Mouse (Mus musculus) liver, embryonic 12.5 days (tissue): ENCODE measurements at regions not wholly inside any gene's neighbourhood (a gene's known extent, or its start where the extent isn't known, plus 50 kb on each side); places are given as distances from the start of the nearest gene placed in this dataset.
A peak's percentile ranks its signal among the peaks of the same experiment; 100 is the strongest.

Experiments used
- ATAC-seq: fragments of 200-750 bp; cut with Nextera tagmentation; 2 replicates; pipeline ENCODE4 v1.8.0; 2017; ENCODE audit warnings: moderate number of reproducible peaks, mild to moderate bottlenecking, moderate library complexity
- H3K27ac ChIP-seq: fragments of 300-500 bp; sonication (generic); 2 replicates; pipeline ENCODE4 v1.5.1; 2016; ENCODE audit warnings: mild to moderate bottlenecking
- H3K27me3 ChIP-seq: fragments of 300-500 bp; sonication (generic); replicated peaks from 2 replicates; pipeline ENCODE4 v1.6.1; 2016; ENCODE audit warnings: mild to moderate bottlenecking, moderate library complexity
- H3K36me3 ChIP-seq: fragments of 300-500 bp; sonication (generic); 2 replicates; pipeline ENCODE4 v1.6.1; 2016; ENCODE audit warnings: mild to moderate bottlenecking, moderate library complexity
- H3K4me1 ChIP-seq: fragments of 300-500 bp; sonication (generic); 2 replicates; pipeline ENCODE4 v1.6.1; 2016
- H3K4me2 ChIP-seq: fragments of 300-500 bp; sonication (generic); 2 replicates; pipeline ENCODE4 v1.6.1; 2016; ENCODE audit warnings: mild to moderate bottlenecking, moderate library complexity
- H3K4me3 ChIP-seq: fragments of 300-500 bp; sonication (generic); 2 replicates; pipeline ENCODE4 v1.5.1; 2016; ENCODE audit warnings: mild to moderate bottlenecking, moderate library complexity
- H3K9ac ChIP-seq: fragments of 300-500 bp; sonication (generic); 2 replicates; pipeline ENCODE4 v1.6.1; 2016; ENCODE audit warnings: mild to moderate bottlenecking, moderate library complexity
- H3K9me3 ChIP-seq: fragments of 300-500 bp; sonication (generic); replicated peaks from 2 replicates; pipeline ENCODE4 v1.6.1; 2016; ENCODE audit warnings: mild to moderate bottlenecking, moderate library complexity
- WGBS: fragments of 180-500 bp; shearing (Covaris S2); methylation state at CpG from one replicate; pipeline ENCODE4 v1.1.7; 2016; ENCODE audit not compliant: insufficient replicate concordance; 5-methylcytosine and 5-hydroxymethylcytosine counted together

- 71% methylated on average over 2 of the region's 2 CpGs for WGBS
Measured at GRCm38 (mm10) chr16:71973811-71974210, 334.3 kb upstream of the Robo1 start.

GRCm38 (mm10) chr16:71997634-71998278, 310.4 kb upstream of the Robo1 start:
- Histone ChIP-seq H3K36me3 (no peaks in the 10 kb centered on the region), H3K4me2 (no peak overlapping the region), H3K9me3 (0 out of 2 replicates have a peak, but pooled peaks cover 4% of the 10 kb centered on the region), H3K9ac (no peak overlapping the region), H3K27me3 (no peaks in the 10 kb centered on the region), H3K4me1 (no peaks in the 10 kb centered on the region), H3K27ac (no peak overlapping the region), H3K4me3 (no peak overlapping the region)
- ATAC-seq: no peak
- WGBS: 78% methylated on average over 3 of the region's 3 CpGs

More at GRCm38 (mm10) chr16:71973811-71974210, 334.3 kb upstream of the Robo1 start:
- Histone ChIP-seq H3K4me3 (no peak overlapping the region), H3K27ac (no peak overlapping the region), H3K4me1 (no peaks in the 10 kb centered on the region), H3K9ac (no peak overlapping the region), H3K36me3 (no peaks in the 10 kb centered on the region), H3K4me2 (no peak overlapping the region), H3K9me3 (no peaks in the 10 kb centered on the region), H3K27me3 (no peaks in the 10 kb centered on the region)
- ATAC-seq: no peak

- Histone ChIP-seq H3K27me3 (peaks cover 27% of the 10 kb centered on the region), H3K4me3 (0 out of 2 replicates have a peak overlapping the region, but pooled peaks have one; percentile 12), H3K4me2 (peak overlapping the region; percentile 40)
Measured at GRCm38 (mm10) chr16:72027404-72028215, 280.5 kb upstream of the Robo1 start.

GRCm38 (mm10) chr16:72028216-72028610, 279.9 kb upstream of the Robo1 start:
- Histone ChIP-seq H3K27me3 (peaks cover 27% of the 10 kb centered on the region), H3K9me3 (no peaks in the 10 kb centered on the region), H3K4me2 (peak overlapping the region; percentile 40), H3K36me3 (no peaks in the 10 kb centered on the region), H3K4me1 (no peaks in the 10 kb centered on the region), H3K27ac (no peak overlapping the region), H3K9ac (no peak overlapping the region), H3K4me3 (0 out of 2 replicates have a peak overlapping the region, but pooled peaks have one; percentile 12)
- ATAC-seq: no peak
- 11% methylated on average over 6 of the region's 6 CpGs for WGBS

More at GRCm38 (mm10) chr16:72027404-72028215, 280.5 kb upstream of the Robo1 start:
- Histone ChIP-seq H3K9ac (no peak overlapping the region), H3K36me3 (no peaks in the 10 kb centered on the region), H3K27ac (no peak overlapping the region), H3K4me1 (no peaks in the 10 kb centered on the region), H3K9me3 (no peaks in the 10 kb centered on the region)
- no peak for ATAC-seq
- WGBS: 8% methylated on average over 27 of the region's 27 CpGs

- H3K4me2 ChIP-seq: peak overlapping the region; percentile 40
- peak overlapping the region; percentile 19; the same call in 1 of the 2 replicates for H3K4me3 ChIP-seq
- H3K9me3 ChIP-seq: no peaks in the 10 kb centered on the region
- no peaks in the 10 kb centered on the region for H3K4me1 ChIP-seq
- H3K27ac ChIP-seq: no peak overlapping the region
- ATAC-seq: no peak
- no peak overlapping the region for H3K9ac ChIP-seq
- no peaks in the 10 kb centered on the region for H3K36me3 ChIP-seq
- WGBS: 2% methylated on average over 18 of the region's 18 CpGs
- peaks cover 27% of the 10 kb centered on the region for H3K27me3 ChIP-seq
Measured at GRCm38 (mm10) chr16:72028798-72029197, 279.3 kb upstream of the Robo1 start.

- H3K4me3 ChIP-seq: no peak overlapping the region
- no peaks in the 10 kb centered on the region for H3K9me3 ChIP-seq
- H3K4me2 ChIP-seq: peak overlapping the region; percentile 40
- H3K27ac ChIP-seq: no peak overlapping the region
- no peak overlapping the region for H3K9ac ChIP-seq
- H3K36me3 ChIP-seq: no peaks in the 10 kb centered on the region
- WGBS: 5% methylated on average over 4 of the region's 4 CpGs
- peaks cover 27% of the 10 kb centered on the region for H3K27me3 ChIP-seq
- no peak for ATAC-seq
- no peaks in the 10 kb centered on the region for H3K4me1 ChIP-seq
Measured at GRCm38 (mm10) chr16:72029273-72029672, 278.8 kb upstream of the Robo1 start.

GRCm38 (mm10) chr16:72068254-72068653, 239.9 kb upstream of the Robo1 start:
- 58% methylated on average over 1 of the region's 1 CpGs for WGBS
- no peak for ATAC-seq

GRCm38 (mm10) chr16:72069581-72069980, 238.5 kb upstream of the Robo1 start:
- WGBS: 39% methylated on average over 2 of the region's 2 CpGs

More at GRCm38 (mm10) chr16:72068254-72068653, 239.9 kb upstream of the Robo1 start:
- H3K4me1 ChIP-seq: no peaks in the 10 kb centered on the region
- no peak overlapping the region for H3K4me2 ChIP-seq
- H3K9me3 ChIP-seq: no peaks in the 10 kb centered on the region
- H3K4me3 ChIP-seq: no peak overlapping the region
- H3K36me3 ChIP-seq: no peaks in the 10 kb centered on the region
- H3K27ac ChIP-seq: no peak overlapping the region
- no peak overlapping the region for H3K9ac ChIP-seq
- H3K27me3 ChIP-seq: no peaks in the 10 kb centered on the region

GRCm38 (mm10) chr16:72071756-72072471, 236.2 kb upstream of the Robo1 start:
- Histone ChIP-seq H3K9me3 (no peaks in the 10 kb centered on the region), H3K4me1 (no peaks in the 10 kb centered on the region), H3K27ac (no peak overlapping the region), H3K4me3 (no peak overlapping the region), H3K36me3 (no peaks in the 10 kb centered on the region), H3K4me2 (no peak overlapping the region), H3K27me3 (no peaks in the 10 kb centered on the region), H3K9ac (no peak overlapping the region)
- ATAC-seq: no peak
- 72% methylated on average over 2 of the region's 2 CpGs for WGBS

More at GRCm38 (mm10) chr16:72069581-72069980, 238.5 kb upstream of the Robo1 start:
- Histone ChIP-seq H3K4me2 (no peak overlapping the region), H3K4me3 (no peak overlapping the region), H3K27me3 (no peaks in the 10 kb centered on the region), H3K9me3 (no peaks in the 10 kb centered on the region), H3K9ac (no peak overlapping the region), H3K4me1 (no peaks in the 10 kb centered on the region), H3K36me3 (no peaks in the 10 kb centered on the region), H3K27ac (no peak overlapping the region)
- ATAC-seq: no peak

- Histone ChIP-seq H3K9me3 (no peaks in the 10 kb centered on the region), H3K9ac (no peak overlapping the region), H3K4me1 (no peaks in the 10 kb centered on the region), H3K36me3 (no peaks in the 10 kb centered on the region), H3K4me2 (no peak overlapping the region), H3K27me3 (no peaks in the 10 kb centered on the region), H3K4me3 (no peak overlapping the region), H3K27ac (no peak overlapping the region)
- no peak for ATAC-seq
- 71% methylated on average over 5 of the region's 5 CpGs for WGBS
Measured at GRCm38 (mm10) chr16:72085181-72085580, 222.9 kb upstream of the Robo1 start.

GRCm38 (mm10) chr16:72088053-72088452, 220.1 kb upstream of the Robo1 start:
- H3K4me2 ChIP-seq: no peak overlapping the region
- H3K4me1 ChIP-seq: no peaks in the 10 kb centered on the region
- no peak overlapping the region for H3K4me3 ChIP-seq
- WGBS: 66% methylated on average over 4 of the region's 4 CpGs
- H3K36me3 ChIP-seq: no peaks in the 10 kb centered on the region
- no peak overlapping the region for H3K9ac ChIP-seq
- H3K27ac ChIP-seq: no peak overlapping the region
- no peaks in the 10 kb centered on the region for H3K27me3 ChIP-seq
- no peak for ATAC-seq
- H3K9me3 ChIP-seq: peaks cover 6% of the 10 kb centered on the region; the same call in 1 of the 2 replicates

- Histone ChIP-seq H3K9ac (no peak overlapping the region), H3K4me3 (no peak overlapping the region), H3K27ac (no peak overlapping the region), H3K9me3 (peaks cover 6% of the 10 kb centered on the region; the same call in 1 of the 2 replicates), H3K4me2 (no peak overlapping the region), H3K36me3 (no peaks in the 10 kb centered on the region), H3K4me1 (no peaks in the 10 kb centered on the region), H3K27me3 (no peaks in the 10 kb centered on the region)
- WGBS: 81% methylated on average over 6 of the region's 6 CpGs
- no peak for ATAC-seq
Measured at GRCm38 (mm10) chr16:72088916-72089315, 219.2 kb upstream of the Robo1 start.
